Mouse (Mus musculus) testis, adult 2 months (tissue): ENCODE results near the gene Gpr61.
A peak's percentile ranks its signal among the peaks of the same experiment; 100 is the strongest.

Experiments used
- CTCF ChIP-seq: fragments of 200-500 bp; IDR thresholded peaks from 2 replicates; pipeline ENCODE4 v1.5.1; 2012; ENCODE audit warnings: low read depth, mild to moderate bottlenecking, inconsistent platforms, low read length, moderate library complexity; ENCODE audit not compliant: control insufficient read depth, insufficient read depth, insufficient replicate concordance
- POLR2A ChIP-seq: fragments of 200-500 bp; IDR thresholded peaks from 2 replicates; pipeline ENCODE4 v1.6.1; 2012; ENCODE audit warnings: low read depth, mild to moderate bottlenecking, inconsistent platforms, low read length, moderate library complexity; ENCODE audit not compliant: control insufficient read depth

GRCm38 (mm10) chr3:108164807-108165206 lies 10.1 kb upstream of the Gpr61 start:
- TF ChIP-seq CTCF (peak; percentile 92), POLR2A (no peak)
